Mouse (Mus musculus) right cerebral cortex, postnatal 36 days (tissue): ENCODE measurements around the gene Robo3.

Experiments
- DNase-seq, 2 experiments: peaks; one replicate each; pipeline ENCODE4 v3.0.0; 2022; ENCODE audit warnings: low spot score in 2 of 2, mixed read lengths in 1 of 2

Robo3 gene

GRCm38 (mm10) chr9:37430582-37430981, 2.5 kb downstream of the Robo3 start:
- peak; percentile 89 to 94 for DNase-seq

GRCm38 (mm10) chr9:37429326-37429725, 3.7 kb downstream of the Robo3 start:
- no peak for DNase-seq

GRCm38 (mm10) chr9:37421239-37421638, 11.8 kb downstream of the Robo3 start:
- no peak for DNase-seq

- DNase-seq, result peak; percentile 47 to 58
Observed at GRCm38 (mm10) chr9:37420676-37421075, 12.4 kb downstream of the Robo3 start.

GRCm38 (mm10) chr9:37418791-37419190, 14.3 kb downstream of the Robo3 start:
- no peak for DNase-seq

GRCm38 (mm10) chr9:37414666-37415065, 18.4 kb downstream of the Robo3 start:
- no peak for DNase-seq

GRCm38 (mm10) chr9:37412989-37413388, 20.1 kb downstream of the Robo3 start:
- no peak for DNase-seq

- no peak for DNase-seq
Observed at GRCm38 (mm10) chr9:37409698-37410445, 23.2 kb downstream of the Robo3 start.

- DNase-seq, result no peak
Observed at GRCm38 (mm10) chr9:37407850-37408502, 25.1 kb downstream of the Robo3 start.

GRCm38 (mm10) chr9:37406372-37406771, 26.7 kb downstream of the Robo3 start:
- DNase-seq, result no peak

GRCm38 (mm10) chr9:37403011-37403410, 30.0 kb downstream of the Robo3 start:
- DNase-seq, result no peak

GRCm38 (mm10) chr9:37402501-37402900, 30.5 kb downstream of the Robo3 start:
- no peak for DNase-seq

GRCm38 (mm10) chr9:37401802-37402201, 31.2 kb downstream of the Robo3 start, which contains the start of gene Robo4:
Gene Robo4 (plus strand): TSS chr9:37401897.
- no peak for DNase-seq

GRCm38 (mm10) chr9:37400585-37400984, 32.5 kb downstream of the Robo3 start:
- DNase-seq, result no peak

- no peak for DNase-seq
Observed at GRCm38 (mm10) chr9:37393482-37394131, 39.4 kb downstream of the Robo3 start.

- no peak for DNase-seq
Observed at GRCm38 (mm10) chr9:37392071-37392470, 41.0 kb downstream of the Robo3 start.

GRCm38 (mm10) chr9:37390891-37391290, 42.2 kb downstream of the Robo3 start:
- no peak for DNase-seq

- DNase-seq, result no peak
Observed at GRCm38 (mm10) chr9:37384284-37385182, 48.5 kb downstream of the Robo3 start.

GRCm38 (mm10) chr9:37383161-37383560, 49.9 kb downstream of the Robo3 start:
- DNase-seq, result no peak

GRCm38 (mm10) chr9:37375718-37376117, 57.3 kb downstream of the Robo3 start:
- no peak for DNase-seq

- DNase-seq, result no peak
Observed at GRCm38 (mm10) chr9:37371232-37371801, 61.7 kb downstream of the Robo3 start.
